Mouse (Mus musculus) heart, postnatal 0 days (tissue): Measurements from ENCODE around the gene Ugt1a6a.
"Not testable (repeated sequence)": the region's sequence is repeated elsewhere in the genome, so short reads cannot be mapped to it uniquely, and the experiment has no call there.

Experiments
- CTCF ChIP-seq: IDR thresholded peaks from 2 replicates; pipeline ENCODE4 v1.5.1; 2016; ENCODE audit warnings: antibody characterized with exemption, control low read depth, low read depth
- EP300 ChIP-seq: IDR thresholded peaks from 2 replicates; pipeline ENCODE4 v1.6.1; 2016; ENCODE audit warnings: antibody characterized with exemption, low read depth

DNA sequence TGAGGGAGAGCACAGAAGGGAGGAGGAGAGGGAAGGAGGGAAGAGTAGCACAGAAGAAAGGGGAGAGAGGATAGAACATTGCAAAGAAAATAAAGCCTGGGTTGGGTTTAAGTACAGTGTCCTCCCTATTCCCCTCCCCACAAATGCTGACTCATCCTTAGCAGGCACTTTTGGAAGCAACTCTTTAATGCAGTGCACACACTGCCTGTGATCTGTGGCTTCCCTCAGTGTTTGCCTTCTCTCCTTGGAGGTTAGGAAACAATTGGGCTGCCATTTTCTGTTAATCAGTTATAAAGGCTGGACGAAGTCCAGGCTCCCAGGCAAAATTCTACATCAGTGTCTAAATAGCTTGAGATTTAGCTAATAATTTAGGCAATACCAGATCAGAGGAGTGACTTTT, 5.9 kb downstream of the Ugt1a6a start:
- TF ChIP-seq EP300, CTCF: not testable (repeated sequence)
